Mouse (Mus musculus): ENCODE results near the gene Zfp654. TPM values are rescaled to one million over a fixed set of nuclear protein-coding genes. Genes with fewer than 3 reads are reported as not detected.
A peak's percentile ranks its signal among the peaks of the same experiment; 100 is the strongest.
"Not testable (repeated sequence)": the region's sequence is repeated elsewhere in the genome, so short reads cannot be mapped to it uniquely, and the experiment has no call there.

Zfp654 gene
- polyA plus RNA-seq, 1 experiment from 2014 or later = 9.6 TPM

- H3K4me3 ChIP-seq (ENCODE audit: low read depth, low read length) = peak overlapping the region; percentile 19
- H3K4me2 ChIP-seq (ENCODE audit: low read depth, low read length) = peak overlapping the region; percentile 21; the same call in 1 of the 2 replicates
- no peaks in the 10 kb centered on the region for H3K4me1 ChIP-seq (ENCODE audit: control insufficient read depth, insufficient read depth, low read length)
Observed at GRCm38 (mm10) chr16:64872841-64873240, 21.4 kb upstream of the Zfp654 start.

GRCm38 (mm10) chr16:64872296-64872695 is 20.8 kb upstream of the Zfp654 start:
- Histone ChIP-seq H3K27me3 (ENCODE audit: control insufficient read depth, insufficient read depth, low read length) (no peaks in the 10 kb centered on the region), H3K4me2 (ENCODE audit: low read depth, low read length) (no peak overlapping the region), H3K9ac (replicated peaks; ENCODE audit: low read length) (no peak overlapping the region), H3K9me3 (replicated peaks; ENCODE audit: control insufficient read depth, low read length) (no peaks in the 10 kb centered on the region), H3K4me3 (ENCODE audit: low read depth, low read length) (no peak overlapping the region), H3K36me3 (replicated peaks; ENCODE audit: control insufficient read depth, insufficient read depth, low read depth, low read length) (no peaks in the 10 kb centered on the region), H3K4me1 (ENCODE audit: control insufficient read depth, insufficient read depth, low read length) (no peaks in the 10 kb centered on the region), H3K27ac (replicated peaks; ENCODE audit: low read depth, low read length) (no peak overlapping the region)
- WGBS = 25% methylated on average over 3 of the region's 3 CpGs
- no peak for ATAC-seq (replicated peaks; ENCODE audit: insufficient number of reproducible peaks, low FRiP score, low TSS enrichment, low read depth)
- DNase-seq (ENCODE audit: low spot score) = no peak

More at GRCm38 (mm10) chr16:64872841-64873240, 21.4 kb upstream of the Zfp654 start:
- Histone ChIP-seq H3K9me3 (replicated peaks; ENCODE audit: control insufficient read depth, low read length) (no peaks in the 10 kb centered on the region), H3K27ac (replicated peaks; ENCODE audit: low read depth, low read length) (no peak overlapping the region), H3K36me3 (replicated peaks; ENCODE audit: control insufficient read depth, insufficient read depth, low read depth, low read length) (no peaks in the 10 kb centered on the region), H3K27me3 (ENCODE audit: control insufficient read depth, insufficient read depth, low read length) (no peaks in the 10 kb centered on the region), H3K9ac (replicated peaks; ENCODE audit: low read length) (no peak overlapping the region)
- ATAC-seq (replicated peaks; ENCODE audit: insufficient number of reproducible peaks, low FRiP score, low TSS enrichment, low read depth) (no peak), DNase-seq (ENCODE audit: low spot score) (no peak)
- WGBS = 14% methylated on average over 7 of the region's 7 CpGs

GRCm38 (mm10) chr16:64869621-64870020 is 18.2 kb upstream of the Zfp654 start:
- DNase-seq (ENCODE audit: low spot score) = no peak
- Histone ChIP-seq H3K27me3 (ENCODE audit: control insufficient read depth, insufficient read depth, low read length) (no peaks in the 10 kb centered on the region), H3K4me3 (ENCODE audit: low read depth, low read length) (no peak overlapping the region), H3K27ac (replicated peaks; ENCODE audit: low read depth, low read length) (no peak overlapping the region), H3K9me3 (replicated peaks; ENCODE audit: control insufficient read depth, low read length) (no peaks in the 10 kb centered on the region), H3K4me1 (ENCODE audit: control insufficient read depth, insufficient read depth, low read length) (no peaks in the 10 kb centered on the region), H3K9ac (replicated peaks; ENCODE audit: low read length) (no peak overlapping the region), H3K4me2 (ENCODE audit: low read depth, low read length) (no peak overlapping the region), H3K36me3 (replicated peaks; ENCODE audit: control insufficient read depth, insufficient read depth, low read depth, low read length) (no peaks in the 10 kb centered on the region)
- 70% methylated on average over 2 of the region's 2 CpGs for WGBS
- no peak for ATAC-seq (replicated peaks; ENCODE audit: insufficient number of reproducible peaks, low FRiP score, low TSS enrichment, low read depth)

- no peaks in the 10 kb centered on the region for H3K36me3 ChIP-seq (replicated peaks; ENCODE audit: control insufficient read depth, insufficient read depth, low read depth, low read length)
- 76% methylated on average over 6 of the region's 6 CpGs for WGBS
- no peak overlapping the region for H3K4me3 ChIP-seq (ENCODE audit: low read depth, low read length)
- H3K27ac ChIP-seq (replicated peaks; ENCODE audit: low read depth, low read length) = no peak overlapping the region
- no peaks in the 10 kb centered on the region for H3K9me3 ChIP-seq (replicated peaks; ENCODE audit: control insufficient read depth, low read length)
- no peaks in the 10 kb centered on the region for H3K27me3 ChIP-seq (ENCODE audit: control insufficient read depth, insufficient read depth, low read length)
- DNase-seq (ENCODE audit: low spot score) (no peak), ATAC-seq (replicated peaks; ENCODE audit: insufficient number of reproducible peaks, low FRiP score, low TSS enrichment, low read depth) (no peak)
- H3K4me1 ChIP-seq (ENCODE audit: control insufficient read depth, insufficient read depth, low read length) = no peaks in the 10 kb centered on the region
- H3K9ac ChIP-seq (replicated peaks; ENCODE audit: low read length) = no peak overlapping the region
- no peak overlapping the region for H3K4me2 ChIP-seq (ENCODE audit: low read depth, low read length)
Observed at GRCm38 (mm10) chr16:64868613-64869012, 17.2 kb upstream of the Zfp654 start.

- not testable (repeated sequence) for H3K27me3 ChIP-seq (ENCODE audit: control insufficient read depth, insufficient read depth, low read length); H3K36me3 ChIP-seq (replicated peaks; ENCODE audit: control insufficient read depth, insufficient read depth, low read depth, low read length); H3K4me3 ChIP-seq (ENCODE audit: low read depth, low read length); ATAC-seq (replicated peaks; ENCODE audit: insufficient number of reproducible peaks, low FRiP score, low TSS enrichment, low read depth); H3K4me1 ChIP-seq (ENCODE audit: control insufficient read depth, insufficient read depth, low read length); H3K9ac ChIP-seq (replicated peaks; ENCODE audit: low read length); H3K9me3 ChIP-seq (replicated peaks; ENCODE audit: control insufficient read depth, low read length); H3K4me2 ChIP-seq (ENCODE audit: low read depth, low read length); H3K27ac ChIP-seq (replicated peaks; ENCODE audit: low read depth, low read length); DNase-seq (ENCODE audit: low spot score)
- WGBS = 85% methylated on average over 8 of the region's 8 CpGs
Observed at GRCm38 (mm10) chr16:64865841-64866240, 14.4 kb upstream of the Zfp654 start.

GRCm38 (mm10) chr16:64856946-64857345 is 5.5 kb upstream of the Zfp654 start:
- Histone ChIP-seq H3K27me3 (ENCODE audit: control insufficient read depth, insufficient read depth, low read length) (no peaks in the 10 kb centered on the region), H3K9ac (replicated peaks; ENCODE audit: low read length) (no peak overlapping the region), H3K4me1 (ENCODE audit: control insufficient read depth, insufficient read depth, low read length) (no peaks in the 10 kb centered on the region), H3K9me3 (replicated peaks; ENCODE audit: control insufficient read depth, low read length) (no peaks in the 10 kb centered on the region), H3K36me3 (replicated peaks; ENCODE audit: control insufficient read depth, insufficient read depth, low read depth, low read length) (peaks cover 8% of the 10 kb centered on the region), H3K4me2 (ENCODE audit: low read depth, low read length) (no peak overlapping the region), H3K27ac (replicated peaks; ENCODE audit: low read depth, low read length) (no peak overlapping the region), H3K4me3 (ENCODE audit: low read depth, low read length) (no peak overlapping the region)
- DNase-seq (ENCODE audit: low spot score) = no peak
- no peak for ATAC-seq (replicated peaks; ENCODE audit: insufficient number of reproducible peaks, low FRiP score, low TSS enrichment, low read depth)
- WGBS = 84% methylated on average over 3 of the region's 3 CpGs

- Histone ChIP-seq H3K4me2 (ENCODE audit: low read depth, low read length) (peak overlapping the region; percentile 53), H3K9ac (replicated peaks; ENCODE audit: low read length) (peak overlapping the region; percentile 95)
- no peak for ATAC-seq (replicated peaks; ENCODE audit: insufficient number of reproducible peaks, low FRiP score, low TSS enrichment, low read depth)
Observed at GRCm38 (mm10) chr16:64852891-64853290, 1.4 kb upstream of the Zfp654 start.

GRCm38 (mm10) chr16:64852441-64852871 is 1.0 kb upstream of the Zfp654 start:
- Histone ChIP-seq H3K9me3 (replicated peaks; ENCODE audit: control insufficient read depth, low read length) (no peaks in the 10 kb centered on the region), H3K4me2 (ENCODE audit: low read depth, low read length) (peak overlapping the region; percentile 53), H3K9ac (replicated peaks; ENCODE audit: low read length) (peak overlapping the region; percentile 95), H3K4me3 (ENCODE audit: low read depth, low read length) (peak overlapping the region; percentile 93), H3K27ac (replicated peaks; ENCODE audit: low read depth, low read length) (peak overlapping the region; percentile 93), H3K27me3 (ENCODE audit: control insufficient read depth, insufficient read depth, low read length) (no peaks in the 10 kb centered on the region), H3K36me3 (replicated peaks; ENCODE audit: control insufficient read depth, insufficient read depth, low read depth, low read length) (peaks cover 8% of the 10 kb centered on the region), H3K4me1 (ENCODE audit: control insufficient read depth, insufficient read depth, low read length) (no peaks in the 10 kb centered on the region)
- peak; percentile 33 for DNase-seq (ENCODE audit: low spot score)
- ATAC-seq (replicated peaks; ENCODE audit: insufficient number of reproducible peaks, low FRiP score, low TSS enrichment, low read depth) = peak; percentile 11; the same call in 1 of the 2 replicates
- WGBS = 0% methylated on average over 26 of the region's 53 CpGs

More at GRCm38 (mm10) chr16:64852891-64853290, 1.4 kb upstream of the Zfp654 start:
- 7% methylated on average over 14 of the region's 14 CpGs for WGBS
- no peaks in the 10 kb centered on the region for H3K9me3 ChIP-seq (replicated peaks; ENCODE audit: control insufficient read depth, low read length)
- peaks cover 8% of the 10 kb centered on the region for H3K36me3 ChIP-seq (replicated peaks; ENCODE audit: control insufficient read depth, insufficient read depth, low read depth, low read length)
- H3K4me3 ChIP-seq (ENCODE audit: low read depth, low read length) = peak overlapping the region; percentile 93
- H3K27me3 ChIP-seq (ENCODE audit: control insufficient read depth, insufficient read depth, low read length) = no peaks in the 10 kb centered on the region
- H3K4me1 ChIP-seq (ENCODE audit: control insufficient read depth, insufficient read depth, low read length) = no peaks in the 10 kb centered on the region
- H3K27ac ChIP-seq (replicated peaks; ENCODE audit: low read depth, low read length) = 0 out of 2 replicates have a peak overlapping the region, but pooled peaks have one; percentile 93
- no peak for DNase-seq (ENCODE audit: low spot score)

Data from embryonic facial prominence, embryonic 11.5 days (tissue).